Mouse (Mus musculus): ENCODE measurements at regions not wholly inside any gene's neighbourhood (a gene's known extent, or its start where the extent isn't known, plus 50 kb on each side); places are given as distances from the start of the nearest gene placed in this dataset.
"Not testable (repeated sequence)": the region's sequence is repeated elsewhere in the genome, so short reads cannot be mapped to it uniquely, and the experiment has no call there.

- H3K4me2 ChIP-seq (ENCODE audit: low read depth, low read length), result no peak overlapping the region
- no peaks in the 10 kb centered on the region for H3K36me3 ChIP-seq (ENCODE audit: control insufficient read depth, insufficient read depth, low read length)
- no peaks in the 10 kb centered on the region for H3K4me1 ChIP-seq (ENCODE audit: control insufficient read depth, insufficient read depth, low read length)
- no peak overlapping the region for H3K4me3 ChIP-seq (replicated peaks; ENCODE audit: low read length)
- H3K27me3 ChIP-seq (ENCODE audit: control insufficient read depth, insufficient read depth, low read length), result no peaks in the 10 kb centered on the region
- no peak overlapping the region for H3K27ac ChIP-seq (ENCODE audit: low read length)
- no peak overlapping the region for H3K9ac ChIP-seq (ENCODE audit: low read length)
- ATAC-seq (ENCODE audit: insufficient read depth, low FRiP score), result no peak
- WGBS, result 67% methylated on average over 4 of the region's 4 CpGs
- H3K9me3 ChIP-seq (replicated peaks; ENCODE audit: control insufficient read depth, low read length), result no peaks in the 10 kb centered on the region
Observed at GRCm38 (mm10) chr2:179148667-179149066, 293.6 kb upstream of the Cdh4 start.

- Histone ChIP-seq H3K9ac (ENCODE audit: low read length) (no peak overlapping the region), H3K9me3 (replicated peaks; ENCODE audit: control insufficient read depth, low read length) (no peaks in the 10 kb centered on the region), H3K4me3 (replicated peaks; ENCODE audit: low read length) (no peak overlapping the region), H3K27me3 (ENCODE audit: control insufficient read depth, insufficient read depth, low read length) (no peaks in the 10 kb centered on the region), H3K36me3 (ENCODE audit: control insufficient read depth, insufficient read depth, low read length) (no peaks in the 10 kb centered on the region), H3K4me1 (ENCODE audit: control insufficient read depth, insufficient read depth, low read length) (no peaks in the 10 kb centered on the region), H3K4me2 (ENCODE audit: low read depth, low read length) (no peak overlapping the region), H3K27ac (ENCODE audit: low read length) (no peak overlapping the region)
- no peak for ATAC-seq (ENCODE audit: insufficient read depth, low FRiP score)
- 85% methylated on average over 9 of the region's 9 CpGs for WGBS
Observed at GRCm38 (mm10) chr2:179158881-179159280, 283.4 kb upstream of the Cdh4 start.

- H3K9ac ChIP-seq (ENCODE audit: low read length), result no peak overlapping the region
- no peak for ATAC-seq (ENCODE audit: insufficient read depth, low FRiP score)
- H3K36me3 ChIP-seq (ENCODE audit: control insufficient read depth, insufficient read depth, low read length), result no peaks in the 10 kb centered on the region
- no peaks in the 10 kb centered on the region for H3K4me1 ChIP-seq (ENCODE audit: control insufficient read depth, insufficient read depth, low read length)
- no peaks in the 10 kb centered on the region for H3K9me3 ChIP-seq (replicated peaks; ENCODE audit: control insufficient read depth, low read length)
- no peak overlapping the region for H3K4me2 ChIP-seq (ENCODE audit: low read depth, low read length)
- no peak overlapping the region for H3K27ac ChIP-seq (ENCODE audit: low read length)
- no peaks in the 10 kb centered on the region for H3K27me3 ChIP-seq (ENCODE audit: control insufficient read depth, insufficient read depth, low read length)
- 77% methylated on average over 5 of the region's 5 CpGs for WGBS
- H3K4me3 ChIP-seq (replicated peaks; ENCODE audit: low read length), result no peak overlapping the region
Observed at GRCm38 (mm10) chr2:179163116-179163515, 279.1 kb upstream of the Cdh4 start.

- ATAC-seq (ENCODE audit: insufficient read depth, low FRiP score), result no peak
- H3K4me2 ChIP-seq (ENCODE audit: low read depth, low read length), result no peak overlapping the region
Observed at GRCm38 (mm10) chr2:179170157-179170556, 272.1 kb upstream of the Cdh4 start.

DNA sequence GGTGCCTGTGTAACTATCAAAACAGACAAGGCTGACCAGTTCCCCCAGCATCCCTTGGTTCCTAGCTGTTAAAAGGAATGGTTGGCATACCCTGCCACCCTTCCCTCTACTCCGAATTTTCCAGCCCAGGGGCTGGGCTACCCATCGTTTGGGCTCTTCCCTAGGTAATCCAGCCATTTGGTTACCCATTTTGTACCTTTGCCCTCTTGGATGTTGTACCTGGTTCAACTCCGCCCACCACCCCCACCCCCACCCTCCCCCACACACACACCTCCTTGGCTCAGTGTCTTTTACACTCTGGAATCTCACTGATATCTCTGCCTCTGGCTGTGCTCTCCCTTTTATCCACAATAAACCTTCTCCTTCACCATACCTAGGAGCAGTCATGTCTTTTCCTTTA is 271.6 kb upstream of the Cdh4 start:
- Histone ChIP-seq H3K27me3 (ENCODE audit: control insufficient read depth, insufficient read depth, low read length) (no peaks in the 10 kb centered on the region), H3K4me1 (ENCODE audit: control insufficient read depth, insufficient read depth, low read length) (no peaks in the 10 kb centered on the region), H3K4me2 (ENCODE audit: low read depth, low read length) (no peak overlapping the region), H3K27ac (ENCODE audit: low read length) (no peak overlapping the region), H3K9ac (ENCODE audit: low read length) (no peak overlapping the region), H3K9me3 (replicated peaks; ENCODE audit: control insufficient read depth, low read length) (no peaks in the 10 kb centered on the region), H3K36me3 (ENCODE audit: control insufficient read depth, insufficient read depth, low read length) (no peaks in the 10 kb centered on the region), H3K4me3 (replicated peaks; ENCODE audit: low read length) (no peak overlapping the region)
- no peak for ATAC-seq (ENCODE audit: insufficient read depth, low FRiP score)
- WGBS, result 29% methylated on average over 3 of the region's 3 CpGs

More at GRCm38 (mm10) chr2:179170157-179170556, 272.1 kb upstream of the Cdh4 start:
- no peaks in the 10 kb centered on the region for H3K27me3 ChIP-seq (ENCODE audit: control insufficient read depth, insufficient read depth, low read length)
- no peak overlapping the region for H3K9ac ChIP-seq (ENCODE audit: low read length)
- no peak overlapping the region for H3K4me3 ChIP-seq (replicated peaks; ENCODE audit: low read length)
- H3K36me3 ChIP-seq (ENCODE audit: control insufficient read depth, insufficient read depth, low read length), result no peaks in the 10 kb centered on the region
- H3K9me3 ChIP-seq (replicated peaks; ENCODE audit: control insufficient read depth, low read length), result no peaks in the 10 kb centered on the region
- H3K4me1 ChIP-seq (ENCODE audit: control insufficient read depth, insufficient read depth, low read length), result no peaks in the 10 kb centered on the region
- 31% methylated on average over 6 of the region's 6 CpGs for WGBS
- H3K27ac ChIP-seq (ENCODE audit: low read length), result no peak overlapping the region

DNA sequence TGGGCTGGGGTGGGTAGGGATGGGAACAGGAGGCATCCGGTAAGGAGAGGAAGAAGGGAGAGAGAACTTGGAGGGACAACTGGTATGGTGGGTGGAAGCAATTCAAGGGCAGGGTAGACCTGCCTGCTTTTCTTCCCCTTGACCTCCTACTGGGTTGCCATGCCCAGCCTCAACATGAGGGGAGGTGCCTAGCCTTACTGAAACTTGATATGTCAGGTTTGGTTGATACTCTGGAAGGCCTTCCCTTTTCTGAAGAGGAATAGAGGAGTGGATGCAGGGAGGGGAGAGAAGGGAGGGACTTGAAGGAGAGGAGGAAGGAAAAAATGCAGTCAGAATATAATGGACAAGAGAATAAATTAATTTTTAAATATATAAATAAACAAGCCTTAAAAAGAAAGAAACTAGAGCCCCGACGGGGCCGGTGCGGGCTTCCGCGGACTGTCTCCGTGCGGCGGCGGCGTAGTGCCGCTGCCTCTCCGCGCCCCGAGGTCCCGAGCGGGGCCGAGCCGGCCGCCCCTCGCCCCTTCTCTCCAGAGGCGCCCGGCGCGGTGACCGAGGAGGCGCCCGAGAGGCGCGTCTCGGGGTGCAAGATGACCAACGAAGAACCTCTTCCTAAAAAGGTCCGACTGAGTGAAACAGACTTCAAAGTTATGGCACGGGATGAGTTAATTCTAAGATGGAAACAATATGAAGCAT is 265.2 kb upstream of the Cdh4 start:
- not testable (repeated sequence) for H3K9me3 ChIP-seq (replicated peaks; ENCODE audit: control insufficient read depth, low read length); ATAC-seq (ENCODE audit: insufficient read depth, low FRiP score); H3K9ac ChIP-seq (ENCODE audit: low read length); H3K27me3 ChIP-seq (ENCODE audit: control insufficient read depth, insufficient read depth, low read length); H3K4me1 ChIP-seq (ENCODE audit: control insufficient read depth, insufficient read depth, low read length); H3K36me3 ChIP-seq (ENCODE audit: control insufficient read depth, insufficient read depth, low read length); H3K27ac ChIP-seq (ENCODE audit: low read length)
- Histone ChIP-seq H3K4me3 (replicated peaks; ENCODE audit: low read length) (peak overlapping the region; percentile 23), H3K4me2 (ENCODE audit: low read depth, low read length) (peak overlapping the region; percentile 35)
- WGBS, result 8% methylated on average over 25 of the region's 35 CpGs

DNA sequence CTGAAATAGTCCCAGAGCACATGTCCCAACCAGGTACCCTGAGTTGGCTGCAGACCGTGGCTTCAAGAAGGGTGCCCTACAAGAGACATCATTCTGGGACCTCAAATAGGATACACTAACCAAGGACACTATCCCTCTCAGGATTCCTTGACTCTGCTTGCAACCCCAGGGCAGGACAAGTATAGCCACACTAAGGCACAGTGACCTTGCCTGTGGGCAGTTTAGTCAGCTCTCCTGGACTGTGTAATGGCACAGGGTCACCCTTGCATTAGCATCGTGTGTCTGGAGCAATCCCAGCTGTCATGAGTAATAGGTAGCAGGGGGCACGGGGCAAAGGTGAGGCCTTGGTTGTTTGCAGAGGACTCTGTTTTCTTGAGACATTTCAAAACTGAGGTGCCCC is 260.9 kb upstream of the Cdh4 start:
- Histone ChIP-seq H3K27ac (ENCODE audit: low read length) (no peak overlapping the region), H3K9ac (ENCODE audit: low read length) (no peak overlapping the region), H3K36me3 (ENCODE audit: control insufficient read depth, insufficient read depth, low read length) (no peaks in the 10 kb centered on the region), H3K27me3 (ENCODE audit: control insufficient read depth, insufficient read depth, low read length) (0 out of 2 replicates have a peak, but pooled peaks cover 3% of the 10 kb centered on the region), H3K4me3 (replicated peaks; ENCODE audit: low read length) (no peak overlapping the region), H3K4me1 (ENCODE audit: control insufficient read depth, insufficient read depth, low read length) (no peaks in the 10 kb centered on the region), H3K9me3 (replicated peaks; ENCODE audit: control insufficient read depth, low read length) (no peaks in the 10 kb centered on the region), H3K4me2 (ENCODE audit: low read depth, low read length) (no peak overlapping the region)
- 46% methylated on average over 3 of the region's 3 CpGs for WGBS
- no peak for ATAC-seq (ENCODE audit: insufficient read depth, low FRiP score)

GRCm38 (mm10) chr2:179182123-179182522 is 260.1 kb upstream of the Cdh4 start:
- H3K4me1 ChIP-seq (ENCODE audit: control insufficient read depth, insufficient read depth, low read length), result no peaks in the 10 kb centered on the region
- no peak overlapping the region for H3K27ac ChIP-seq (ENCODE audit: low read length)
- no peaks in the 10 kb centered on the region for H3K27me3 ChIP-seq (ENCODE audit: control insufficient read depth, insufficient read depth, low read length)
- ATAC-seq (ENCODE audit: insufficient read depth, low FRiP score), result no peak
- H3K36me3 ChIP-seq (ENCODE audit: control insufficient read depth, insufficient read depth, low read length), result no peaks in the 10 kb centered on the region
- no peak overlapping the region for H3K4me3 ChIP-seq (replicated peaks; ENCODE audit: low read length)
- no peak overlapping the region for H3K9ac ChIP-seq (ENCODE audit: low read length)
- 90% methylated on average over 4 of the region's 4 CpGs for WGBS
- H3K9me3 ChIP-seq (replicated peaks; ENCODE audit: control insufficient read depth, low read length), result no peaks in the 10 kb centered on the region
- no peak overlapping the region for H3K4me2 ChIP-seq (ENCODE audit: low read depth, low read length)

DNA sequence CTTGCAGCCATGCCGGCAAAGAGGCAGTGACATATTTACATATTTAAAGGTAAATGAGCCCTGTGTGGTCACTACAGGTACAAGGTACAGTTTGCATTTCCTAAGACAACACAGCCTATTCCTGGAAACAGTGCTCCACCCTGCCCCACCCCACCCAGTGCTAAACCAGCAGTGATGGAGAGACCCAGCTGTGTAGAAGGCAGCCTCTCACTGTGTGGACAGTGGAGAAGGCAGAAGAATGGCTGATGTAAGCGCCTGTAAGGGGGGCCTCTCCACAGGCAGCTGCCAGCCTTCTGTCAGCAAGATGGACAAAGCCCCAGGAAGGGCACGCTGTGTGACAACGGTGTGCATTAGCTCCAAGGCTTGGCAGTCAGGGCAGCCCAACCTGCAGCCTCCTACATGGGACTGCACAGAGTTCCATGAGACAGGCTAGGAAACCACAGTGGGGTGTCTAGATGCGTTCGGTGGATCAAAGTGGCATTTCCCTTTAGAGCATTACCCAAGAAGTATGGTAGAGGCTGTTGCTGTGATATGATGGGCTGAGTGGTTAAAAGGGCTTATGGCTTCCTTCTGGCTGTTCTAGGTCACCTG is 249.2 kb upstream of the Cdh4 start:
- ATAC-seq (ENCODE audit: insufficient read depth, low FRiP score), result peak; percentile 81; the same call in 1 of the 2 replicates
- Histone ChIP-seq H3K36me3 (ENCODE audit: control insufficient read depth, insufficient read depth, low read length) (no peaks in the 10 kb centered on the region), H3K27ac (ENCODE audit: low read length) (no peak overlapping the region), H3K4me1 (ENCODE audit: control insufficient read depth, insufficient read depth, low read length) (no peaks in the 10 kb centered on the region), H3K27me3 (ENCODE audit: control insufficient read depth, insufficient read depth, low read length) (no peaks in the 10 kb centered on the region), H3K4me2 (ENCODE audit: low read depth, low read length) (no peak overlapping the region), H3K9ac (ENCODE audit: low read length) (no peak overlapping the region), H3K4me3 (replicated peaks; ENCODE audit: low read length) (no peak overlapping the region), H3K9me3 (replicated peaks; ENCODE audit: control insufficient read depth, low read length) (no peaks in the 10 kb centered on the region)
- 71% methylated on average over 6 of the region's 6 CpGs for WGBS

Measured in stomach, embryonic 16.5 days (tissue).